ENCODE assay signal across 26 mouse cellular contexts in genomic region chr3:18934891-18935290, GRCm38 (mm10).
A peak's percentile ranks its signal among the peaks of the same experiment; 100 is the strongest.
DNase-seq lines count a peak whose midpoint lies in the region; ATAC-seq lines count a peak whose summit lies in the region.
"Had no signal": no experiment of that assay in that cellular context is flagged by ENCODE, and none has a peak within 500 bp of the region (broad histone marks: within the 10 kb centered on the region; RNA-seq: fewer than 3 reads in every experiment).

No protein-coding gene starts in this region.

- no peak for ATAC-seq in hindbrain, embryonic 11.5 days (ENCODE audit: low FRiP score)
- no peak for ATAC-seq in hindbrain, embryonic 13.5 days (ENCODE audit: low FRiP score)
- ATAC-seq: CD4-positive, CD25-positive, alpha-beta regulatory T cell, adult 4 months; forebrain, embryonic 13.5 days; forebrain, embryonic 16.5 days; hindbrain, postnatal 0 days; inflammation-experienced regulatory T-cells, adult 6 months; intestine, embryonic 16.5 days had no signal

- no peak overlapping the region for H3K27ac ChIP-seq in hindbrain, embryonic 11.5 days (ENCODE audit: low read depth, low read length)
- no peak overlapping the region for H3K27ac ChIP-seq in hindbrain, embryonic 13.5 days
- H3K27ac ChIP-seq: forebrain, embryonic 10.5 days; forebrain, embryonic 13.5 days; heart, adult 2 months; heart, embryonic 10.5 days; heart, embryonic 13.5 days; hindbrain, postnatal 0 days had no signal

- H3K4me1 ChIP-seq in hindbrain, embryonic 11.5 days (replicated peaks; ENCODE audit: control insufficient read depth, insufficient read depth, low read length) = no peaks in the 10 kb centered on the region
- peaks cover 16% of the 10 kb centered on the region; the same call in 1 of the 2 replicates for H3K4me1 ChIP-seq in hindbrain, embryonic 13.5 days (replicated peaks)
- H3K4me1 ChIP-seq: forebrain, embryonic 10.5 days; forebrain, embryonic 13.5 days; heart, embryonic 10.5 days; heart, embryonic 13.5 days had no signal

- no peaks in the 10 kb centered on the region for H3K9me3 ChIP-seq in hindbrain, embryonic 11.5 days (ENCODE audit: control insufficient read depth, low read length)
- no peaks in the 10 kb centered on the region for H3K9me3 ChIP-seq in hindbrain, embryonic 13.5 days
- H3K9me3 ChIP-seq: forebrain, embryonic 10.5 days; forebrain, embryonic 13.5 days; heart, embryonic 10.5 days; heart, embryonic 13.5 days had no signal

- 78% methylated on average over 2 of the region's 2 CpGs for WGBS in hindbrain, embryonic 11.5 days
- 76% methylated on average over 2 of the region's 2 CpGs for WGBS in hindbrain, embryonic 13.5 days

- H3K36me3 ChIP-seq in hindbrain, embryonic 11.5 days (ENCODE audit: control insufficient read depth, insufficient read depth, low read length) = no peaks in the 10 kb centered on the region
- no peaks in the 10 kb centered on the region for H3K36me3 ChIP-seq in hindbrain, embryonic 13.5 days
- H3K36me3 ChIP-seq: forebrain, embryonic 10.5 days; heart, embryonic 10.5 days; heart, embryonic 13.5 days had no signal

- no peak overlapping the region for H3K9ac ChIP-seq in hindbrain, embryonic 11.5 days (ENCODE audit: low read depth, low read length)
- no peak overlapping the region for H3K9ac ChIP-seq in hindbrain, embryonic 13.5 days
- H3K9ac ChIP-seq: forebrain, embryonic 13.5 days; heart, embryonic 13.5 days had no signal

- H3K4me3 ChIP-seq in hindbrain, embryonic 11.5 days (ENCODE audit: low read depth, low read length) = no peak overlapping the region
- H3K4me3 ChIP-seq in hindbrain, embryonic 13.5 days = no peak overlapping the region
- H3K4me3 ChIP-seq: forebrain, embryonic 10.5 days; forebrain, embryonic 13.5 days; heart, adult 2 months; heart, embryonic 10.5 days; heart, embryonic 13.5 days had no signal

- H3K4me2 ChIP-seq in hindbrain, embryonic 11.5 days (replicated peaks; ENCODE audit: low read depth, low read length) = no peak overlapping the region
- H3K4me2 ChIP-seq in hindbrain, embryonic 13.5 days = no peak overlapping the region
- H3K4me2 ChIP-seq: forebrain, embryonic 13.5 days; heart, embryonic 13.5 days had no signal

- DNase-seq in hindbrain, embryonic 11.5 days (ENCODE audit: low spot score) = peak; percentile 28
- peak; percentile 48 for DNase-seq in embryo, embryonic 10.5 days (ENCODE audit: low spot score)
- peak; percentile 49 for DNase-seq in embryo, embryonic 11 days
- peak; percentile 14 for DNase-seq in mesoderm, embryonic 11.5 days (ENCODE audit: low read depth, low spot score)
- DNase-seq in kidney, postnatal 36 days = no peak
- DNase-seq: adrenal gland, adult 2 months; adrenal gland, postnatal 14 days; cerebellum, adult 11-12 months; cerebellum, adult 8-10 months; cerebellum, postnatal 14 days; gastrocnemius, postnatal 10 days; gastrocnemius, postnatal 36 days; heart, adult 2 months; heart, postnatal 14 days; heart, postnatal 4 days; kidney, adult 18-20 months had no signal

- no peaks in the 10 kb centered on the region for H3K27me3 ChIP-seq in hindbrain, embryonic 11.5 days (ENCODE audit: control insufficient read depth, insufficient read depth, low read length)
- no peaks in the 10 kb centered on the region for H3K27me3 ChIP-seq in hindbrain, embryonic 13.5 days
- H3K27me3 ChIP-seq: forebrain, embryonic 13.5 days had no signal

Comparison
In these comparisons a context has a peak if more than half of its experiments do, and no peak if none do; other contexts are left out.
1. DNase-seq: peak in hindbrain, embryonic 11.5 days (single experiment), embryo, embryonic 10.5 days (single experiment), embryo, embryonic 11 days (single experiment) and mesoderm, embryonic 11.5 days (single experiment); none in kidney, postnatal 36 days (0 of 2).